19 mouse cellular contexts compared by ENCODE assay signal in the genomic region with DNA sequence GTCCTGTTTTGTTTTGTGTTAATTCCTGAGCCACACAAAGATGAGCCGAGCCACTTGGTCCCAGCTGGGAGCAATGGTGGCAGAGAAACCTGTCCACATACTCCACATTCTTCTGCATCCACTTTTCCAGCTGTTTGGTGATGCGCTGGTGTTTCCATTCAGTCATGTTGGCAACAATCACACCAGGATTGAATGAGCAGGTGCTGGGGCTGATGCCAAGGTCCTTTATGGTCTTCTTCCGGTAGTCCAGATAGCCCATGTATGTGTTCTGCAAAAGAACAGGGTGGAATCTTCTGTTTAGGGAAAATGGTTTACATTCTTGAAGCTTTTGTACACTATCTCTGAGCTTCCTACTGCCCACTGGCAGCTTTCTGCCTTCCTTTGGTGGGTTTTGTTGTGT.
"Had no signal": no experiment of that assay in that cellular context is flagged by ENCODE, and none has a peak within 500 bp of the region (broad histone marks: within the 10 kb centered on the region; RNA-seq: fewer than 3 reads in every experiment).

No protein-coding gene starts in this region.

- DNase-seq: cerebellum, adult 2 months; cerebellum, adult 8-10 months; cerebellum, adult 9-10 months; cerebellum, adult 9-11 months; cerebellum, postnatal 10 days; cerebellum, postnatal 14 days; cerebellum, postnatal 25 days; cerebellum, postnatal 36 days; embryo, embryonic 11 days; forebrain, postnatal 0 days; gastrocnemius, adult 2 months; gastrocnemius, postnatal 14 days; gastrocnemius, postnatal 25 days; heart, adult 18-20 months; heart, adult 2 months had no signal

- ATAC-seq: forebrain, embryonic 13.5 days; forebrain, embryonic 14.5 days; forebrain, embryonic 15.5 days; forebrain, embryonic 16.5 days; forebrain, postnatal 0 days had no signal
